In the genomic region with DNA sequence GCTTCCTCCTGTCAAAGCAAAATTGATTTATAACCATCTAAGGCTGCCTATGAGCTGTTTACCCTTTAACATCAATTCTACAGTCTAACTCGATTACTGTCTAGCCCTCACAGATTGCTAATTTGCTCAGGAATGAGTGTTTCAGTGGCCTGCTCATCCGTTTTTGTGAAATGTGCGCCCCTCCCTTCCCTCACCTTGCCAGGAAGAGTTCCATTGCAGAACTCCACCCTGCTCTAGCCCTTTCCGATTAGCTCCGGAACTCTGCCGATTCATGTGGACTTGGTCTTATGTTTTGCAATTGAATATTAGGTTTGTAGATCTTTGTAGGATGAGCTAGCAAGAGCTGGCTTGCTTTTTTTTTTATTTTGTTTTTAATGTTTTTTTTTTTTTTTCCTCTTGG, we compare ENCODE assay signal across 9 mouse cellular contexts.
"Had no signal": no experiment of that assay in that cellular context is flagged by ENCODE, and none has a peak within 500 bp of the region (broad histone marks: within the 10 kb centered on the region; RNA-seq: fewer than 3 reads in every experiment).

No protein-coding gene starts in this region.

- H3K27me3 ChIP-seq: kidney, embryonic 15.5 days; liver, embryonic 12.5 days; lung, embryonic 15.5 days; midbrain, embryonic 13.5 days had no signal

- ATAC-seq: liver, embryonic 12.5 days; midbrain, embryonic 13.5 days had no signal

- H3K9ac ChIP-seq: kidney, embryonic 15.5 days; liver, embryonic 12.5 days; lung, embryonic 15.5 days; midbrain, embryonic 13.5 days had no signal

- H3K36me3 ChIP-seq: kidney, embryonic 15.5 days; limb, embryonic 10.5 days; liver, embryonic 12.5 days; lung, embryonic 15.5 days; midbrain, embryonic 13.5 days had no signal

- H3K27ac ChIP-seq: kidney, embryonic 15.5 days; limb, embryonic 10.5 days; liver, embryonic 12.5 days; lung, embryonic 15.5 days; midbrain, embryonic 13.5 days; stomach, postnatal 0 days had no signal

- DNase-seq: kidney, postnatal 14 days; right cerebral cortex, postnatal 14 days; thymus, postnatal 4 days had no signal

- H3K4me2 ChIP-seq: kidney, embryonic 15.5 days; lung, embryonic 15.5 days; midbrain, embryonic 13.5 days had no signal

- H3K4me3 ChIP-seq: kidney, embryonic 15.5 days; limb, embryonic 10.5 days; liver, embryonic 12.5 days; lung, embryonic 15.5 days; midbrain, embryonic 13.5 days had no signal

- H3K9me3 ChIP-seq: kidney, embryonic 15.5 days; limb, embryonic 10.5 days; liver, embryonic 12.5 days; lung, embryonic 15.5 days; midbrain, embryonic 13.5 days had no signal
